In the genomic region with DNA sequence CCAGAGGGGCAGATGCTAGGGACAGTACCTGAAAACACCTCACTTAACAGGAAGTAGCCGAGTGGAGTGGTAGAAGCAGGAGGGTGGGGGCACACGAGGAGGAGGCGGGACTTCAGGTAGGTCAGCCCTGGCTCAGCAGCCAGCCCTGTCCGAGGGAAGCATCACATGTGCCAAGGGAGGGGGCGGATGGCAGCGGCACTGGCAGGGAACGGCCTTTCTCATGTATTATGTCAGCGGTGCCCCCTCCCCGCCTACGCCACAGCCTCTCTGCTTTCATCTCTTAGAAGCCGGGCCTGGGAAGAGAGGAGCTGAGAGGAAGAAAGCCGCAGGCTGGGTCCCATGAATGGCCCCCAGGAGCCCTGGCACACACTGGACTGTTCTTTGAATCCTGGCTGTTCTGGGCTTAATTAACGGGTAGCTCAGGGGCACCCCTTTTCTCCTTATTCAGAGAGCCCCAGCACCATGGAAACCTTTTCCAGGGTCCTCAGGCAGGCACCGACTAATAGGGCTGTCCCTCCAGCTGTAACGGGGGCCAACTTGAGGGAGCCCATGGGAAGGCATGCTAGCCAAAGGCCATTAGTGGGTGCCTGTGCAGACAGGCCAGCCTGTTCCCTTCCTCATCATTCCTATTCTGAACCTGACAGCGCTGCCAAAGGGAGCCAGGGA, we compare ENCODE assay signal across 9 mouse cellular contexts. TPM values are rescaled to one million over a fixed set of nuclear protein-coding genes. Genes with fewer than 3 reads are reported as not detected.
A peak's percentile ranks its signal among the peaks of the same experiment; 100 is the strongest.
DNase-seq lines count a peak whose midpoint lies in the region; ATAC-seq and TF ChIP-seq lines count a peak whose summit lies in the region.
"Had no signal": no experiment of that assay in that cellular context is flagged by ENCODE, and none has a peak within 500 bp of the region (broad histone marks: within the 10 kb centered on the region; RNA-seq: fewer than 3 reads in every experiment).

No protein-coding gene starts in this region.

- no peak overlapping the region for H3K4me2 ChIP-seq in neural tube, embryonic 11.5 days (ENCODE audit: low read depth)
- H3K4me2 ChIP-seq in forebrain, postnatal 0 days (ENCODE audit: low read depth), result 0 out of 2 replicates have a peak overlapping the region, but pooled peaks have one; percentile 13

- H3K27me3 ChIP-seq in neural tube, embryonic 11.5 days (ENCODE audit: control insufficient read depth, insufficient read depth, low read length), result no peaks in the 10 kb centered on the region
- H3K27me3 ChIP-seq in forebrain, postnatal 0 days (ENCODE audit: insufficient read depth, low read length), result no peaks in the 10 kb centered on the region

- no peak overlapping the region for H3K4me3 ChIP-seq in neural tube, embryonic 11.5 days (ENCODE audit: low read depth, low read length)
- no peak overlapping the region for H3K4me3 ChIP-seq in forebrain, postnatal 0 days (ENCODE audit: low read depth, low read length)
- H3K4me3 ChIP-seq in left cerebral cortex, adult 2 months, result no peak overlapping the region
- no peak overlapping the region for H3K4me3 ChIP-seq in gastrocnemius, adult 2 months
- H3K4me3 ChIP-seq: myocyte had no signal

- TF ChIP-seq CTCF in forebrain, postnatal 0 days (IDR thresholded peaks at IDR 0.05; ENCODE audit: low read depth), result no peak
- TF ChIP-seq CTCF in left cerebral cortex, adult 2 months (IDR thresholded peaks at IDR 0.05), result no peak
- TF ChIP-seq CTCF in gastrocnemius, adult 2 months (IDR thresholded peaks at IDR 0.05), result no peak

- H3K27ac ChIP-seq in neural tube, embryonic 11.5 days (ENCODE audit: low read depth, low read length), result no peak overlapping the region
- H3K27ac ChIP-seq in forebrain, postnatal 0 days (ENCODE audit: low read depth, low read length), result peak overlapping the region; percentile 68; the same call in 1 of the 2 replicates
- peak overlapping the region; percentile 71 for H3K27ac ChIP-seq in left cerebral cortex, adult 2 months
- H3K27ac ChIP-seq in gastrocnemius, adult 2 months, result no peak overlapping the region

- H3K9ac ChIP-seq in neural tube, embryonic 11.5 days (ENCODE audit: low read length), result no peak overlapping the region
- peak overlapping the region; percentile 6; the same call in 1 of the 2 replicates for H3K9ac ChIP-seq in forebrain, postnatal 0 days

- no peaks in the 10 kb centered on the region for H3K36me3 ChIP-seq in neural tube, embryonic 11.5 days (ENCODE audit: control insufficient read depth, insufficient read depth, low read length)
- H3K36me3 ChIP-seq in forebrain, postnatal 0 days (ENCODE audit: insufficient read depth), result 0 out of 2 replicates have a peak, but pooled peaks cover 4% of the 10 kb centered on the region

- ATAC-seq in neural tube, embryonic 11.5 days (ENCODE audit: insufficient read depth, low FRiP score, low TSS enrichment), result peak; percentile 20; the same call in 1 of the 2 replicates
- ATAC-seq in forebrain, postnatal 0 days, result peak; percentile 89

- H3K4me1 ChIP-seq in neural tube, embryonic 11.5 days (ENCODE audit: control insufficient read depth, insufficient read depth, low read length), result no peaks in the 10 kb centered on the region
- peaks cover 11% of the 10 kb centered on the region; the same call in 1 of the 2 replicates for H3K4me1 ChIP-seq in forebrain, postnatal 0 days (ENCODE audit: insufficient read depth)

- DNase-seq in neural tube, embryonic 11.5 days (ENCODE audit: low spot score), result no peak
- no peak for DNase-seq in neural tube, embryonic 10.5 days (ENCODE audit: extremely low spot score, low spot score)
- DNase-seq in forebrain, postnatal 0 days, result peak; percentile 82
- DNase-seq in left cerebral cortex, adult 2 months (ENCODE audit: extremely low spot score in 1 of 2, low spot score in 2 of 2), result peak; percentile 75 to 76
- DNase-seq in right cerebral cortex, adult 2 months (ENCODE audit: low spot score in 2 of 2), result peak; percentile 73 to 83
- DNase-seq in yolk sac, embryonic 10.5 days (ENCODE audit: low spot score), result no peak
- DNase-seq in gastrocnemius, adult 2 months, result no peak
- DNase-seq in heart, adult 11 months, result no peak

- WGBS in neural tube, embryonic 11.5 days, result 42% methylated on average over 16 of the region's 16 CpGs
- WGBS in forebrain, postnatal 0 days, result 7% methylated on average over 16 of the region's 16 CpGs

- intact Hi-C loops in left cerebral cortex, adult 2 months (cut with DNase I), result no loop called here
- intact Hi-C loops in gastrocnemius, adult 2 months (cut with DNase I), result loop anchor here (5.0 kb wide), 1 partner anchor 32 kb away; no protein-coding TSS in a partner anchor

- no peaks in the 10 kb centered on the region for H3K9me3 ChIP-seq in neural tube, embryonic 11.5 days (ENCODE audit: control insufficient read depth, low read length)
- H3K9me3 ChIP-seq in forebrain, postnatal 0 days (ENCODE audit: low read length), result no peaks in the 10 kb centered on the region

RNA-seq across cellular contexts. Expression of a gene that starts 10.9 kb away (rescaled TPM):
- 61.0 and 65.0 TPM in 2 replicates for polyA plus RNA-seq in neural tube, embryonic 11.5 days (2014; fragmentation: Nextera tagmentation; extraction: Ambion mirVana)
- total RNA-seq in forebrain, postnatal 0 days (2014; rRNA removed), result 114 and 163 TPM in 2 replicates
- polyA plus RNA-seq in forebrain, postnatal 0 days (2015; fragmentation: Nextera tagmentation; extraction: Ambion mirVana), result 65.0 and 67.9 TPM in 2 replicates
- 100 to 1,000 TPM; 244 to 247 TPM for total RNA-seq in left cerebral cortex, adult 2 months (2021)
- 1 to 10 TPM; 4.0 to 4.4 TPM for total RNA-seq in gastrocnemius, adult 2 months (2021)

RNA-seq across cellular contexts. Expression of a gene that starts 42.4 kb away (rescaled TPM):
- 18.3 and 18.4 TPM in 2 replicates for polyA plus RNA-seq in neural tube, embryonic 11.5 days (2014; fragmentation: Nextera tagmentation; extraction: Ambion mirVana)
- 30.6 TPM in 2 replicates for total RNA-seq in forebrain, postnatal 0 days (2014; rRNA removed)
- polyA plus RNA-seq in forebrain, postnatal 0 days (2015; fragmentation: Nextera tagmentation; extraction: Ambion mirVana), result 19.0 and 27.1 TPM in 2 replicates
- 10 to 100 TPM; 56.2 to 65.9 TPM for total RNA-seq in left cerebral cortex, adult 2 months (2021)
- total RNA-seq in gastrocnemius, adult 2 months (2021), result 1 to 10 TPM; 2.2 to 3.3 TPM

RNA-seq across cellular contexts. Expression of a gene that starts 45.1 kb away (rescaled TPM):
- polyA plus RNA-seq in neural tube, embryonic 11.5 days (2014; fragmentation: Nextera tagmentation; extraction: Ambion mirVana), result 15.1 and 15.9 TPM in 2 replicates
- 30.0 and 39.1 TPM in 2 replicates for total RNA-seq in forebrain, postnatal 0 days (2014; rRNA removed)
- polyA plus RNA-seq in forebrain, postnatal 0 days (2015; fragmentation: Nextera tagmentation; extraction: Ambion mirVana), result 15.8 and 17.4 TPM in 2 replicates
- total RNA-seq in left cerebral cortex, adult 2 months (2021), result 10 to 100 TPM; 19.8 to 21.3 TPM
- total RNA-seq in gastrocnemius, adult 2 months (2021), result 1 to 10 TPM; 4.9 to 5.5 TPM

RNA-seq across cellular contexts. Expression of a gene that starts 52.6 kb away (rescaled TPM):
- polyA plus RNA-seq in neural tube, embryonic 11.5 days (2014; fragmentation: Nextera tagmentation; extraction: Ambion mirVana), result 35.4 and 37.5 TPM in 2 replicates
- 39.4 and 53.7 TPM in 2 replicates for total RNA-seq in forebrain, postnatal 0 days (2014; rRNA removed)
- polyA plus RNA-seq in forebrain, postnatal 0 days (2015; fragmentation: Nextera tagmentation; extraction: Ambion mirVana), result 19.2 and 23.0 TPM in 2 replicates
- 10 to 100 TPM; 25.9 to 26.2 TPM for total RNA-seq in left cerebral cortex, adult 2 months (2021)
- total RNA-seq in gastrocnemius, adult 2 months (2021), result 1 to 10 TPM; 3.2 to 6.1 TPM

Comparison
In these comparisons a context has a peak if more than half of its experiments do, and no peak if none do; other contexts are left out.
1. DNase-seq: peak in forebrain, postnatal 0 days (single experiment), left cerebral cortex, adult 2 months (2 of 2) and right cerebral cortex, adult 2 months (2 of 2); none in neural tube, embryonic 11.5 days (single experiment), neural tube, embryonic 10.5 days (single experiment), yolk sac, embryonic 10.5 days (single experiment), gastrocnemius, adult 2 months (single experiment) and heart, adult 11 months (single experiment).
2. H3K27ac ChIP-seq: peak in forebrain, postnatal 0 days (single experiment) and left cerebral cortex, adult 2 months (single experiment); none in neural tube, embryonic 11.5 days (single experiment) and gastrocnemius, adult 2 months (single experiment).
3. RNA of a gene that starts 10.9 kb away (total RNA-seq): 244 to 247 TPM in left cerebral cortex, adult 2 months and 114 to 163 TPM in forebrain, postnatal 0 days; 4.0 to 4.4 TPM in gastrocnemius, adult 2 months; every median in the first group is over 10 times any median in the second.